In the genomic region with DNA sequence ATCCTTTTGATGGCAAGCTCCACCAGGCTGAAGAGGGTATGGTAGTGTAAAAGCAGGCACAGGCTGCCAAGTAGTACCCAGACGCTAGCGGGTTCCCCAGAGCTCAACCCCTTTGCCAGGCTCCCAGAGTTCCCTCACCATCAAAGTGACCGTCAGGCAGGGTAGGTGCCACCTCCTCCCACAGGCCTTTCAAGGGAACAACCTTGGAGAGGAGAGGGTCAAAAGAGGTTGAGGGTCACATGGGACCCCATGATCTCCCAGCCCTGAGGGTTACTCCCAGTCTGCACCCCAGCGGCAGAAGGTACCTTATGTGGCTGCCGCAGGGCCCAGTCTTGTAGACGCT, we compare ENCODE assay signal across 8 mouse cellular contexts. TPM values are rescaled to one million over a fixed set of nuclear protein-coding genes. Genes with fewer than 3 reads are reported as not detected.
DNase-seq lines count a peak whose midpoint lies in the region; ATAC-seq lines count a peak whose summit lies in the region.

No protein-coding gene starts in this region.

- H3K4me2 ChIP-seq in heart, embryonic 11.5 days: peak overlapping the region; percentile 95
- peak overlapping the region; percentile 90 for H3K4me2 ChIP-seq in embryonic facial prominence, embryonic 11.5 days (ENCODE audit: low read depth, low read length)
- peak overlapping the region; percentile 86 for H3K4me2 ChIP-seq in hindbrain, embryonic 14.5 days (replicated peaks)
- peak overlapping the region; percentile 68 for H3K4me2 ChIP-seq in midbrain, embryonic 13.5 days (replicated peaks)

- no peaks in the 10 kb centered on the region for H3K9me3 ChIP-seq in heart, embryonic 11.5 days (replicated peaks; ENCODE audit: control insufficient read depth, low read length)
- no peaks in the 10 kb centered on the region for H3K9me3 ChIP-seq in embryonic facial prominence, embryonic 11.5 days (replicated peaks; ENCODE audit: control insufficient read depth, low read length)
- no peaks in the 10 kb centered on the region for H3K9me3 ChIP-seq in hindbrain, embryonic 14.5 days (ENCODE audit: control insufficient read depth, low read length)
- H3K9me3 ChIP-seq in midbrain, embryonic 13.5 days: no peaks in the 10 kb centered on the region

- DNase-seq in heart, postnatal 25 days (ENCODE audit: low spot score): no peak
- no peak for DNase-seq in embryonic facial prominence, embryonic 11.5 days (ENCODE audit: low spot score)
- no peak for DNase-seq in hindbrain, embryonic 14.5 days (ENCODE audit: low spot score)
- DNase-seq in thymus, postnatal 14 days: no peak

- H3K27me3 ChIP-seq in heart, embryonic 11.5 days (ENCODE audit: control insufficient read depth, insufficient read depth, low read length): no peaks in the 10 kb centered on the region
- H3K27me3 ChIP-seq in embryonic facial prominence, embryonic 11.5 days (ENCODE audit: control insufficient read depth, insufficient read depth, low read length): no peaks in the 10 kb centered on the region
- no peaks in the 10 kb centered on the region for H3K27me3 ChIP-seq in hindbrain, embryonic 14.5 days (ENCODE audit: control insufficient read depth, insufficient read depth, low read length)
- H3K27me3 ChIP-seq in midbrain, embryonic 13.5 days: no peaks in the 10 kb centered on the region

- peaks cover 26% of the 10 kb centered on the region for H3K4me1 ChIP-seq in heart, embryonic 11.5 days (ENCODE audit: control insufficient read depth, insufficient read depth, low read length)
- peaks cover 9% of the 10 kb centered on the region for H3K4me1 ChIP-seq in embryonic facial prominence, embryonic 11.5 days (ENCODE audit: control insufficient read depth, insufficient read depth, low read length)
- peaks cover 18% of the 10 kb centered on the region for H3K4me1 ChIP-seq in hindbrain, embryonic 14.5 days (replicated peaks; ENCODE audit: control insufficient read depth, insufficient read depth, low read length)
- peaks cover 49% of the 10 kb centered on the region for H3K4me1 ChIP-seq in midbrain, embryonic 13.5 days (replicated peaks)

- peak overlapping the region; percentile 58 for H3K4me3 ChIP-seq in heart, embryonic 11.5 days (ENCODE audit: low read depth, low read length)
- H3K4me3 ChIP-seq in embryonic facial prominence, embryonic 11.5 days (ENCODE audit: low read depth, low read length): no peak overlapping the region; the same call in none of the 2 replicates
- peak overlapping the region; percentile 39; the same call in 1 of the 2 replicates for H3K4me3 ChIP-seq in hindbrain, embryonic 14.5 days (replicated peaks; ENCODE audit: low read length)
- H3K4me3 ChIP-seq in midbrain, embryonic 13.5 days (replicated peaks): peak overlapping the region; percentile 9; the same call in 1 of the 2 replicates

- intact Hi-C loops in heart, postnatal 25 days (cut with DNase I): no loop called here

- WGBS in heart, embryonic 11.5 days (ENCODE audit: insufficient replicate concordance): 72% methylated on average over 6 of the region's 6 CpGs
- 79% methylated on average over 6 of the region's 6 CpGs for whole genome bisulfite sequencing in embryonic facial prominence, embryonic 11.5 days
- WGBS in hindbrain, embryonic 14.5 days: 77% methylated on average over 6 of the region's 6 CpGs
- 75% methylated on average over 6 of the region's 6 CpGs for WGBS in midbrain, embryonic 13.5 days

- ATAC-seq in heart, embryonic 11.5 days (replicated peaks; ENCODE audit: insufficient number of reproducible peaks, low FRiP score, low TSS enrichment): no peak
- no peak for ATAC-seq in embryonic facial prominence, embryonic 11.5 days (replicated peaks; ENCODE audit: insufficient number of reproducible peaks, low FRiP score, low TSS enrichment, low read depth)
- ATAC-seq in hindbrain, embryonic 14.5 days (ENCODE audit: low FRiP score): no peak
- ATAC-seq in midbrain, embryonic 13.5 days: no peak
- no peak for ATAC-seq in activated CD4-positive, CD25-positive, alpha-beta regulatory T cell, adult 4 months
- ATAC-seq in megakaryocyte-erythroid progenitor cell, adult 5-6 weeks (replicated peaks; ENCODE audit: low FRiP score, low TSS enrichment, poor library complexity, severe bottlenecking): no peak

- peak overlapping the region; percentile 98; the same call in 1 of the 2 replicates for H3K27ac ChIP-seq in heart, embryonic 11.5 days (ENCODE audit: low read depth, low read length)
- H3K27ac ChIP-seq in embryonic facial prominence, embryonic 11.5 days (replicated peaks; ENCODE audit: low read depth, low read length): no peak overlapping the region
- no peak overlapping the region for H3K27ac ChIP-seq in hindbrain, embryonic 14.5 days
- H3K27ac ChIP-seq in midbrain, embryonic 13.5 days: 0 out of 2 replicates have a peak overlapping the region, but pooled peaks have one; percentile 85

- H3K36me3 ChIP-seq in heart, embryonic 11.5 days (ENCODE audit: control insufficient read depth, insufficient read depth, low read length): peaks cover 34% of the 10 kb centered on the region
- peaks cover 11% of the 10 kb centered on the region for H3K36me3 ChIP-seq in embryonic facial prominence, embryonic 11.5 days (replicated peaks; ENCODE audit: control insufficient read depth, insufficient read depth, low read depth, low read length)
- H3K36me3 ChIP-seq in hindbrain, embryonic 14.5 days (replicated peaks; ENCODE audit: control insufficient read depth, insufficient read depth): peaks cover 49% of the 10 kb centered on the region
- peaks cover 47% of the 10 kb centered on the region for H3K36me3 ChIP-seq in midbrain, embryonic 13.5 days

- peak overlapping the region; percentile 79; the same call in 1 of the 2 replicates for H3K9ac ChIP-seq in heart, embryonic 11.5 days (ENCODE audit: low read depth, low read length)
- H3K9ac ChIP-seq in embryonic facial prominence, embryonic 11.5 days (replicated peaks; ENCODE audit: low read length): no peak overlapping the region
- H3K9ac ChIP-seq in hindbrain, embryonic 14.5 days: 0 out of 2 replicates have a peak overlapping the region, but pooled peaks have one; percentile 61
- H3K9ac ChIP-seq in midbrain, embryonic 13.5 days (replicated peaks): peak overlapping the region; percentile 66

RNA-seq across cellular contexts. Expression of gene Gamt, which starts 1.4 kb away (rescaled TPM):
- 57.2 and 59.0 TPM in 2 replicates for polyA plus RNA-seq in heart, embryonic 11.5 days (2014; fragmentation: Nextera tagmentation; extraction: Ambion mirVana)
- 1 to 10 TPM; 9.0 to 9.3 TPM for total RNA-seq in heart, postnatal 25 days (2021)
- 21.9 and 22.4 TPM in 2 replicates for polyA plus RNA-seq in embryonic facial prominence, embryonic 11.5 days (2014; fragmentation: Nextera tagmentation; extraction: Ambion mirVana)
- 17.3 and 24.3 TPM in 2 replicates for polyA plus RNA-seq in hindbrain, embryonic 14.5 days (2014; fragmentation: Nextera tagmentation; extraction: Ambion mirVana)
- polyA plus RNA-seq in midbrain, embryonic 13.5 days (2015; fragmentation: Nextera tagmentation; extraction: Ambion mirVana): 20.9 and 22.3 TPM in 2 replicates
- under 1 TPM in 1 of 2 experiments, not detected in 1; 0.34 TPM for polyA plus RNA-seq in activated CD4-positive, CD25-positive, alpha-beta regulatory T cell, adult 4 months (2017; shearing (Covaris generic))
- total RNA-seq in megakaryocyte-erythroid progenitor cell, adult 5-6 weeks (2014; fragmentation: Nextera tagmentation): 1.2 and 1.7 TPM in 2 replicates
- 2.1 and 3.0 TPM in 2 replicates for total RNA-seq in megakaryocyte-erythroid progenitor cell, adult 5-6 weeks (2017)

RNA-seq across cellular contexts. Expression of gene Dazap1, which starts 1.9 kb away (rescaled TPM):
- polyA plus RNA-seq in heart, embryonic 11.5 days (2014; fragmentation: Nextera tagmentation; extraction: Ambion mirVana): 28.4 and 29.9 TPM in 2 replicates
- 10 to 100 TPM; 55.0 to 69.6 TPM for total RNA-seq in heart, postnatal 25 days (2021)
- polyA plus RNA-seq in embryonic facial prominence, embryonic 11.5 days (2014; fragmentation: Nextera tagmentation; extraction: Ambion mirVana): 40.9 and 44.7 TPM in 2 replicates
- 35.2 and 36.3 TPM in 2 replicates for polyA plus RNA-seq in hindbrain, embryonic 14.5 days (2014; fragmentation: Nextera tagmentation; extraction: Ambion mirVana)
- 62.9 and 66.1 TPM in 2 replicates for polyA plus RNA-seq in midbrain, embryonic 13.5 days (2015; fragmentation: Nextera tagmentation; extraction: Ambion mirVana)
- 10 to 100 TPM; 15.4 to 19.6 TPM for polyA plus RNA-seq in activated CD4-positive, CD25-positive, alpha-beta regulatory T cell, adult 4 months (2017; shearing (Covaris generic))
- 152 and 163 TPM in 2 replicates for total RNA-seq in megakaryocyte-erythroid progenitor cell, adult 5-6 weeks (2014; fragmentation: Nextera tagmentation)
- total RNA-seq in megakaryocyte-erythroid progenitor cell, adult 5-6 weeks (2017): 269 and 335 TPM in 2 replicates

RNA-seq across cellular contexts. Expression of gene Ndufs7, which starts 10.5 kb away (rescaled TPM):
- 499 and 501 TPM in 2 replicates for polyA plus RNA-seq in heart, embryonic 11.5 days (2014; fragmentation: Nextera tagmentation; extraction: Ambion mirVana)
- 100 to 1,000 TPM; 957 to 967 TPM for total RNA-seq in heart, postnatal 25 days (2021)
- polyA plus RNA-seq in embryonic facial prominence, embryonic 11.5 days (2014; fragmentation: Nextera tagmentation; extraction: Ambion mirVana): 221 and 253 TPM in 2 replicates
- 303 and 341 TPM in 2 replicates for polyA plus RNA-seq in hindbrain, embryonic 14.5 days (2014; fragmentation: Nextera tagmentation; extraction: Ambion mirVana)
- polyA plus RNA-seq in midbrain, embryonic 13.5 days (2015; fragmentation: Nextera tagmentation; extraction: Ambion mirVana): 244 and 265 TPM in 2 replicates
- polyA plus RNA-seq in activated CD4-positive, CD25-positive, alpha-beta regulatory T cell, adult 4 months (2017; shearing (Covaris generic)): 100 to 1,000 TPM; 205 to 250 TPM
- 196 and 302 TPM in 2 replicates for total RNA-seq in megakaryocyte-erythroid progenitor cell, adult 5-6 weeks (2014; fragmentation: Nextera tagmentation)
- total RNA-seq in megakaryocyte-erythroid progenitor cell, adult 5-6 weeks (2017): 103 and 168 TPM in 2 replicates

RNA-seq across cellular contexts. Expression of gene Rps15, which starts 32.8 kb away (rescaled TPM):
- 702 and 828 TPM in 2 replicates for polyA plus RNA-seq in heart, embryonic 11.5 days (2014; fragmentation: Nextera tagmentation; extraction: Ambion mirVana)
- total RNA-seq in heart, postnatal 25 days (2021): 100 to 1,000 TPM; 703 to 732 TPM
- 886 and 948 TPM in 2 replicates for polyA plus RNA-seq in embryonic facial prominence, embryonic 11.5 days (2014; fragmentation: Nextera tagmentation; extraction: Ambion mirVana)
- polyA plus RNA-seq in hindbrain, embryonic 14.5 days (2014; fragmentation: Nextera tagmentation; extraction: Ambion mirVana): 570 and 649 TPM in 2 replicates
- 631 and 653 TPM in 2 replicates for polyA plus RNA-seq in midbrain, embryonic 13.5 days (2015; fragmentation: Nextera tagmentation; extraction: Ambion mirVana)
- polyA plus RNA-seq in activated CD4-positive, CD25-positive, alpha-beta regulatory T cell, adult 4 months (2017; shearing (Covaris generic)): 1,000 to 10,000 TPM; 1,256 to 1,612 TPM
- total RNA-seq in megakaryocyte-erythroid progenitor cell, adult 5-6 weeks (2014; fragmentation: Nextera tagmentation): 4,307 and 4,493 TPM in 2 replicates
- total RNA-seq in megakaryocyte-erythroid progenitor cell, adult 5-6 weeks (2017): 2,815 and 2,969 TPM in 2 replicates

RNA-seq across cellular contexts. Expression of gene Mum1, which starts 33.2 kb away (rescaled TPM):
- polyA plus RNA-seq in heart, embryonic 11.5 days (2014; fragmentation: Nextera tagmentation; extraction: Ambion mirVana): 34.6 and 38.2 TPM in 2 replicates
- total RNA-seq in heart, postnatal 25 days (2021): 10 to 100 TPM; 15.3 to 16.7 TPM
- 75.1 and 94.3 TPM in 2 replicates for polyA plus RNA-seq in embryonic facial prominence, embryonic 11.5 days (2014; fragmentation: Nextera tagmentation; extraction: Ambion mirVana)
- 29.0 and 32.9 TPM in 2 replicates for polyA plus RNA-seq in hindbrain, embryonic 14.5 days (2014; fragmentation: Nextera tagmentation; extraction: Ambion mirVana)
- 91.4 and 98.4 TPM in 2 replicates for polyA plus RNA-seq in midbrain, embryonic 13.5 days (2015; fragmentation: Nextera tagmentation; extraction: Ambion mirVana)
- 10 to 100 TPM; 59.5 to 75.7 TPM for polyA plus RNA-seq in activated CD4-positive, CD25-positive, alpha-beta regulatory T cell, adult 4 months (2017; shearing (Covaris generic))
- 60.8 and 124 TPM in 2 replicates for total RNA-seq in megakaryocyte-erythroid progenitor cell, adult 5-6 weeks (2014; fragmentation: Nextera tagmentation)
- 44.2 and 49.0 TPM in 2 replicates for total RNA-seq in megakaryocyte-erythroid progenitor cell, adult 5-6 weeks (2017)

Comparison
In these comparisons a context has a peak if more than half of its experiments do, and no peak if none do; other contexts are left out.
1. H3K27ac ChIP-seq: peak in heart, embryonic 11.5 days (single experiment) and midbrain, embryonic 13.5 days (single experiment); none in embryonic facial prominence, embryonic 11.5 days (single experiment) and hindbrain, embryonic 14.5 days (single experiment).
2. RNA of gene Gamt, which starts 1.4 kb away (polyA plus RNA-seq): 57.2 to 59.0 TPM in heart, embryonic 11.5 days, 17.3 to 24.3 TPM in hindbrain, embryonic 14.5 days, 21.9 to 22.4 TPM in embryonic facial prominence, embryonic 11.5 days and 20.9 to 22.3 TPM in midbrain, embryonic 13.5 days; 0.34 TPM in activated CD4-positive, CD25-positive, alpha-beta regulatory T cell, adult 4 months; every median in the first group is over 10 times any median in the second.
3. Peak in every context shown above with its lines, with median percentiles within 50 percentile points of each other: H3K4me2 ChIP-seq.